Mouse (Mus musculus) brain, embryonic 14.5 days (tissue): ENCODE measurements around the gene Gm17409. TPM values are rescaled to one million over a fixed set of nuclear protein-coding genes. Genes with fewer than 3 reads are reported as not detected.

Experiments used
- DNase-seq: peaks from one replicate; pipeline ENCODE4 v3.0.0-alpha.2; 2011; ENCODE audit warnings: low read depth
- CTCF ChIP-seq: fragments of 200-500 bp; IDR thresholded peaks from 2 replicates; pipeline ENCODE4 v1.5.1; 2012; ENCODE audit warnings: inconsistent platforms, mild to moderate bottlenecking, moderate library complexity, borderline replicate concordance; ENCODE audit not compliant: insufficient read depth, insufficient read length; ENCODE audit errors: extremely low read depth
- POLR2A ChIP-seq: fragments of 200-500 bp; IDR thresholded peaks from 2 replicates; pipeline ENCODE4 v1.6.1; 2012; ENCODE audit warnings: mild to moderate bottlenecking, inconsistent platforms, borderline replicate concordance; ENCODE audit not compliant: poor library complexity, insufficient read depth, insufficient read length, severe bottlenecking; ENCODE audit errors: extremely low read depth
- polyA plus RNA-seq: library from polyadenylated mRNA; depleted of rRNA; stranded (reverse); fragments of >200 nt; gene quantifications from 2 replicates; pipeline ENCODE4 v1.2.3, GENCODE M21; 2012; rRNA removed

Gm17409 gene
- not detected in 2 replicates for polyA plus RNA-seq

- no peak for DNase-seq
- no peak for TF ChIP-seq POLR2A
- TF ChIP-seq CTCF, result no peak
Observed at GRCm38 (mm10) chr2:58469816-58470215, at the start of gene Gm17409. Gene Gm17409 (plus strand): TSS chr2:58470116.

GRCm38 (mm10) chr2:58423319-58423718 lies 46.6 kb upstream of the Gm17409 start:
- TF ChIP-seq CTCF, result no peak
- no peak for TF ChIP-seq POLR2A
- DNase-seq, result no peak

- TF ChIP-seq POLR2A (no peak), CTCF (no peak)
- DNase-seq, result no peak
Observed at GRCm38 (mm10) chr2:58425436-58426004, 44.4 kb upstream of the Gm17409 start.

- no peak for TF ChIP-seq CTCF
- TF ChIP-seq POLR2A, result no peak
- DNase-seq, result peak; percentile 70
Observed at GRCm38 (mm10) chr2:58432211-58432610, 37.7 kb upstream of the Gm17409 start.

- DNase-seq, result no peak
- no peak for TF ChIP-seq CTCF
- TF ChIP-seq POLR2A, result no peak
Observed at GRCm38 (mm10) chr2:58433317-58433716, 36.6 kb upstream of the Gm17409 start.

- no peak for DNase-seq
- no peak for TF ChIP-seq CTCF
- no peak for TF ChIP-seq POLR2A
Observed at GRCm38 (mm10) chr2:58434438-58434837, 35.5 kb upstream of the Gm17409 start.

- TF ChIP-seq POLR2A, result no peak
- TF ChIP-seq CTCF, result no peak
- no peak for DNase-seq
Observed at GRCm38 (mm10) chr2:58435507-58435906, 34.4 kb upstream of the Gm17409 start.

- TF ChIP-seq POLR2A, result no peak
- TF ChIP-seq CTCF, result no peak
- DNase-seq, result no peak
Observed at GRCm38 (mm10) chr2:58436911-58437310, 33.0 kb upstream of the Gm17409 start.

- no peak for TF ChIP-seq POLR2A
- no peak for TF ChIP-seq CTCF
- no peak for DNase-seq
Observed at GRCm38 (mm10) chr2:58443163-58443562, 26.8 kb upstream of the Gm17409 start.

- TF ChIP-seq POLR2A (no peak), CTCF (no peak)
Observed at GRCm38 (mm10) chr2:58447001-58447400, 22.9 kb upstream of the Gm17409 start.

GRCm38 (mm10) chr2:58454095-58454865 lies 15.6 kb upstream of the Gm17409 start:
- DNase-seq, result peak; percentile 61
- no peak for TF ChIP-seq CTCF
- TF ChIP-seq POLR2A, result no peak

More at GRCm38 (mm10) chr2:58447001-58447400, 22.9 kb upstream of the Gm17409 start:
- no peak for DNase-seq

GRCm38 (mm10) chr2:58456843-58457487 lies 13.0 kb upstream of the Gm17409 start:
- DNase-seq, result no peak

GRCm38 (mm10) chr2:58457488-58457865 lies 12.4 kb upstream of the Gm17409 start:
- DNase-seq, result no peak
- no peak for TF ChIP-seq POLR2A
- no peak for TF ChIP-seq CTCF

More at GRCm38 (mm10) chr2:58456843-58457487, 13.0 kb upstream of the Gm17409 start:
- TF ChIP-seq CTCF (no peak), POLR2A (no peak)
